Mouse (Mus musculus): ENCODE measurements around the gene 1110051M20Rik. TPM values are rescaled to one million over a fixed set of nuclear protein-coding genes. Genes with fewer than 3 reads are reported as not detected.
"Not testable (repeated sequence)": the region's sequence is repeated elsewhere in the genome, so short reads cannot be mapped to it uniquely, and the experiment has no call there.

The 1110051M20Rik gene
- polyA plus RNA-seq, 1 experiment = 10.3 TPM

- no peak for TF ChIP-seq CTCF (IDR thresholded peaks at IDR 0.05; ENCODE audit: borderline replicate concordance, control insufficient read depth, extremely low read depth, insufficient read depth, low read length, poor library complexity)
- no peak for TF ChIP-seq POLR2A (IDR thresholded peaks at IDR 0.05; ENCODE audit: control insufficient read depth, extremely low read depth, insufficient read depth, low read length, poor library complexity)
- Histone ChIP-seq H3K36me3 (ENCODE audit: control insufficient read depth, insufficient read depth, low read length) (no peaks in the 10 kb centered on the region), H3K27ac (ENCODE audit: control insufficient read depth, insufficient read depth, low read length) (no peak overlapping the region), H3K4me3 (ENCODE audit: control insufficient read depth, insufficient read depth, low read length) (no peak overlapping the region), H3K4me1 (replicated peaks; ENCODE audit: control insufficient read depth, insufficient read depth, low read length) (peaks cover 21% of the 10 kb centered on the region), H3K27me3 (ENCODE audit: control insufficient read depth, insufficient read depth, low read length) (peaks cover 26% of the 10 kb centered on the region)
- no peak for DNase-seq
- WGBS = 70% methylated on average over 4 of the region's 4 CpGs
Measured at GRCm38 (mm10) chr2:91252512-91252911, 192.0 kb downstream of the 1110051M20Rik start.

- H3K27ac ChIP-seq (ENCODE audit: control insufficient read depth, insufficient read depth, low read length) = no peak overlapping the region
- DNase-seq = no peak
- no peak for TF ChIP-seq POLR2A (IDR thresholded peaks at IDR 0.05; ENCODE audit: control insufficient read depth, extremely low read depth, insufficient read depth, low read length, poor library complexity)
- TF ChIP-seq CTCF (IDR thresholded peaks at IDR 0.05; ENCODE audit: borderline replicate concordance, control insufficient read depth, extremely low read depth, insufficient read depth, low read length, poor library complexity) = no peak
- 87% methylated on average over 4 of the region's 4 CpGs for WGBS
- no peaks in the 10 kb centered on the region for H3K36me3 ChIP-seq (ENCODE audit: control insufficient read depth, insufficient read depth, low read length)
- no peak overlapping the region for H3K4me3 ChIP-seq (ENCODE audit: control insufficient read depth, insufficient read depth, low read length)
- H3K27me3 ChIP-seq (ENCODE audit: control insufficient read depth, insufficient read depth, low read length) = peaks cover 21% of the 10 kb centered on the region
- peaks cover 16% of the 10 kb centered on the region for H3K4me1 ChIP-seq (replicated peaks; ENCODE audit: control insufficient read depth, insufficient read depth, low read length)
Measured at GRCm38 (mm10) chr2:91252001-91252400, 192.5 kb downstream of the 1110051M20Rik start.

- WGBS = 95% methylated on average over 4 of the region's 4 CpGs
Measured at GRCm38 (mm10) chr2:91248366-91248765, 196.1 kb downstream of the 1110051M20Rik start.

GRCm38 (mm10) chr2:91244557-91245228, 199.8 kb downstream of the 1110051M20Rik start:
- Histone ChIP-seq H3K27ac (ENCODE audit: control insufficient read depth, insufficient read depth, low read length) (no peak overlapping the region), H3K36me3 (ENCODE audit: control insufficient read depth, insufficient read depth, low read length) (no peaks in the 10 kb centered on the region), H3K4me3 (ENCODE audit: control insufficient read depth, insufficient read depth, low read length) (no peak overlapping the region), H3K4me1 (replicated peaks; ENCODE audit: control insufficient read depth, insufficient read depth, low read length) (peaks cover 9% of the 10 kb centered on the region), H3K27me3 (ENCODE audit: control insufficient read depth, insufficient read depth, low read length) (no peaks in the 10 kb centered on the region)
- TF ChIP-seq CTCF (IDR thresholded peaks at IDR 0.05; ENCODE audit: borderline replicate concordance, control insufficient read depth, extremely low read depth, insufficient read depth, low read length, poor library complexity) = no peak
- no peak for TF ChIP-seq POLR2A (IDR thresholded peaks at IDR 0.05; ENCODE audit: control insufficient read depth, extremely low read depth, insufficient read depth, low read length, poor library complexity)
- 86% methylated on average over 5 of the region's 5 CpGs for WGBS
- DNase-seq = no peak

More at GRCm38 (mm10) chr2:91248366-91248765, 196.1 kb downstream of the 1110051M20Rik start:
- TF ChIP-seq CTCF (IDR thresholded peaks at IDR 0.05; ENCODE audit: borderline replicate concordance, control insufficient read depth, extremely low read depth, insufficient read depth, low read length, poor library complexity) (no peak), POLR2A (IDR thresholded peaks at IDR 0.05; ENCODE audit: control insufficient read depth, extremely low read depth, insufficient read depth, low read length, poor library complexity) (no peak)
- H3K27ac ChIP-seq (ENCODE audit: control insufficient read depth, insufficient read depth, low read length) = no peak overlapping the region
- DNase-seq = no peak
- H3K27me3 ChIP-seq (ENCODE audit: control insufficient read depth, insufficient read depth, low read length) = no peaks in the 10 kb centered on the region; the same call in 1 of the 2 replicates
- no peak overlapping the region for H3K4me3 ChIP-seq (ENCODE audit: control insufficient read depth, insufficient read depth, low read length)
- no peaks in the 10 kb centered on the region for H3K36me3 ChIP-seq (ENCODE audit: control insufficient read depth, insufficient read depth, low read length)
- H3K4me1 ChIP-seq (replicated peaks; ENCODE audit: control insufficient read depth, insufficient read depth, low read length) = peaks cover 5% of the 10 kb centered on the region

- TF ChIP-seq POLR2A (IDR thresholded peaks at IDR 0.05; ENCODE audit: control insufficient read depth, extremely low read depth, insufficient read depth, low read length, poor library complexity) (no peak), CTCF (IDR thresholded peaks at IDR 0.05; ENCODE audit: borderline replicate concordance, control insufficient read depth, extremely low read depth, insufficient read depth, low read length, poor library complexity) (no peak)
- Histone ChIP-seq H3K36me3 (ENCODE audit: control insufficient read depth, insufficient read depth, low read length) (no peaks in the 10 kb centered on the region), H3K27me3 (ENCODE audit: control insufficient read depth, insufficient read depth, low read length) (no peaks in the 10 kb centered on the region), H3K27ac (ENCODE audit: control insufficient read depth, insufficient read depth, low read length) (no peak overlapping the region), H3K4me1 (replicated peaks; ENCODE audit: control insufficient read depth, insufficient read depth, low read length) (peaks cover 9% of the 10 kb centered on the region), H3K4me3 (ENCODE audit: control insufficient read depth, insufficient read depth, low read length) (no peak overlapping the region)
- DNase-seq = no peak
- 76% methylated on average over 3 of the region's 3 CpGs for WGBS
Measured at GRCm38 (mm10) chr2:91243416-91243815, 201.1 kb downstream of the 1110051M20Rik start.

GRCm38 (mm10) chr2:91242547-91242946, 202.0 kb downstream of the 1110051M20Rik start:
- TF ChIP-seq CTCF (IDR thresholded peaks at IDR 0.05; ENCODE audit: borderline replicate concordance, control insufficient read depth, extremely low read depth, insufficient read depth, low read length, poor library complexity) (no peak), POLR2A (IDR thresholded peaks at IDR 0.05; ENCODE audit: control insufficient read depth, extremely low read depth, insufficient read depth, low read length, poor library complexity) (no peak)
- no peaks in the 10 kb centered on the region for H3K27me3 ChIP-seq (ENCODE audit: control insufficient read depth, insufficient read depth, low read length)
- H3K27ac ChIP-seq (ENCODE audit: control insufficient read depth, insufficient read depth, low read length) = no peak overlapping the region
- DNase-seq = no peak
- H3K36me3 ChIP-seq (ENCODE audit: control insufficient read depth, insufficient read depth, low read length) = no peaks in the 10 kb centered on the region
- H3K4me1 ChIP-seq (replicated peaks; ENCODE audit: control insufficient read depth, insufficient read depth, low read length) = peaks cover 9% of the 10 kb centered on the region
- WGBS = 11% methylated on average over 5 of the region's 5 CpGs
- H3K4me3 ChIP-seq (ENCODE audit: control insufficient read depth, insufficient read depth, low read length) = no peak overlapping the region

GRCm38 (mm10) chr2:91237511-91238080, 206.9 kb downstream of the 1110051M20Rik start:
- WGBS = 41% methylated on average over 4 of the region's 4 CpGs
- H3K4me1 ChIP-seq (replicated peaks; ENCODE audit: control insufficient read depth, insufficient read depth, low read length); H3K36me3 ChIP-seq (ENCODE audit: control insufficient read depth, insufficient read depth, low read length); H3K4me3 ChIP-seq (ENCODE audit: control insufficient read depth, insufficient read depth, low read length); DNase-seq; H3K27me3 ChIP-seq (ENCODE audit: control insufficient read depth, insufficient read depth, low read length): not testable (repeated sequence)
- H3K27ac ChIP-seq (ENCODE audit: control insufficient read depth, insufficient read depth, low read length) = peak overlapping the region; percentile 87; the same call in 1 of the 2 replicates
